Mouse (Mus musculus) CH12.LX (cell line): ENCODE results near the gene Ccdc157.

Source experiments
- CTCF ChIP-seq, 2 experiments: IDR thresholded peaks in 1 of 2; conservative IDR thresholded peaks in 1 of 2; 2 replicates each; pipeline ENCODE4 v1.5.1; 2011 to 2012; ENCODE audit warnings: low read depth in 2 of 2, low read length in 2 of 2, improper control_type of control experiment in 1 of 2, inconsistent platforms in 1 of 2, mild to moderate bottlenecking in 1 of 2, moderate library complexity in 1 of 2
- KAT2A ChIP-seq: IDR thresholded peaks from 2 replicates; pipeline ENCODE4 v1.6.1; 2012; ENCODE audit warnings: low read length, improper control_type of control experiment, inconsistent platforms; ENCODE audit not compliant: insufficient replicate concordance

- TF ChIP-seq CTCF (conservative IDR thresholded peaks at IDR 0.05 in 1 of 2, IDR thresholded peaks at IDR 0.05 in 1 of 2; ENCODE audit: low read depth in 2 of 2, low read length in 2 of 2), result no peak
- TF ChIP-seq KAT2A, result no peak
Observed at GRCm38 (mm10) chr11:4189182-4189581, 29.1 kb upstream of the Ccdc157 start.
